Mouse (Mus musculus) limb, embryonic 13.5 days (tissue): Measurements from ENCODE around the gene Rufy4. TPM values are rescaled to one million over a fixed set of nuclear protein-coding genes. Genes with fewer than 3 reads are reported as not detected.

Source experiments
- ATAC-seq: fragments of 200-750 bp; cut with Nextera tagmentation; 2 replicates; pipeline ENCODE4 v1.8.0; 2017; ENCODE audit warnings: low read depth, moderate number of reproducible peaks, moderate TSS enrichment; ENCODE audit not compliant: low FRiP score
- H3K27ac ChIP-seq: fragments of 300-500 bp; sonication (generic); 2 replicates; pipeline ENCODE4 v1.5.1; 2015; ENCODE audit warnings: inconsistent platforms, mild to moderate bottlenecking, moderate library complexity
- H3K27me3 ChIP-seq: fragments of 300-500 bp; sonication (generic); 2 replicates; pipeline ENCODE4 v1.6.1; 2015; ENCODE audit warnings: mild to moderate bottlenecking, inconsistent platforms
- H3K36me3 ChIP-seq: fragments of 300-500 bp; sonication (generic); 2 replicates; pipeline ENCODE4 v1.6.1; 2015; ENCODE audit warnings: inconsistent platforms, mild to moderate bottlenecking, moderate library complexity
- H3K4me1 ChIP-seq: fragments of 300-500 bp; sonication (generic); 2 replicates; pipeline ENCODE4 v1.6.1; 2015; ENCODE audit warnings: inconsistent platforms
- H3K4me2 ChIP-seq: fragments of 300-500 bp; sonication (generic); replicated peaks from 2 replicates; pipeline ENCODE4 v1.6.1; 2015; ENCODE audit warnings: inconsistent platforms, mild to moderate bottlenecking, moderate library complexity
- H3K4me3 ChIP-seq: fragments of 300-500 bp; sonication (generic); 2 replicates; pipeline ENCODE4 v1.5.1; 2015; ENCODE audit warnings: moderate library complexity, mild to moderate bottlenecking, inconsistent platforms
- H3K9ac ChIP-seq: fragments of 300-500 bp; sonication (generic); 2 replicates; pipeline ENCODE4 v1.6.1; 2015; ENCODE audit warnings: mild to moderate bottlenecking, inconsistent platforms
- H3K9me3 ChIP-seq: fragments of 300-500 bp; sonication (generic); 2 replicates; pipeline ENCODE4 v1.6.1; 2016; ENCODE audit warnings: inconsistent platforms
- WGBS: fragments of 180-500 bp; shearing (Covaris S2); methylation state at CpG from one replicate; pipeline ENCODE4 v1.1.7; 2015; 5-methylcytosine and 5-hydroxymethylcytosine counted together
- polyA plus RNA-seq: library from polyadenylated mRNA; unstranded; fragments of >200 nt; fragmentation: Nextera tagmentation; extraction: Ambion mirVana; gene quantifications from 2 replicates; pipeline ENCODE4 v1.2.1, GENCODE M21; 2015

The Rufy4 gene
- polyA plus RNA-seq, 1 experiment from 2014 or later, result 0.33 TPM

DNA sequence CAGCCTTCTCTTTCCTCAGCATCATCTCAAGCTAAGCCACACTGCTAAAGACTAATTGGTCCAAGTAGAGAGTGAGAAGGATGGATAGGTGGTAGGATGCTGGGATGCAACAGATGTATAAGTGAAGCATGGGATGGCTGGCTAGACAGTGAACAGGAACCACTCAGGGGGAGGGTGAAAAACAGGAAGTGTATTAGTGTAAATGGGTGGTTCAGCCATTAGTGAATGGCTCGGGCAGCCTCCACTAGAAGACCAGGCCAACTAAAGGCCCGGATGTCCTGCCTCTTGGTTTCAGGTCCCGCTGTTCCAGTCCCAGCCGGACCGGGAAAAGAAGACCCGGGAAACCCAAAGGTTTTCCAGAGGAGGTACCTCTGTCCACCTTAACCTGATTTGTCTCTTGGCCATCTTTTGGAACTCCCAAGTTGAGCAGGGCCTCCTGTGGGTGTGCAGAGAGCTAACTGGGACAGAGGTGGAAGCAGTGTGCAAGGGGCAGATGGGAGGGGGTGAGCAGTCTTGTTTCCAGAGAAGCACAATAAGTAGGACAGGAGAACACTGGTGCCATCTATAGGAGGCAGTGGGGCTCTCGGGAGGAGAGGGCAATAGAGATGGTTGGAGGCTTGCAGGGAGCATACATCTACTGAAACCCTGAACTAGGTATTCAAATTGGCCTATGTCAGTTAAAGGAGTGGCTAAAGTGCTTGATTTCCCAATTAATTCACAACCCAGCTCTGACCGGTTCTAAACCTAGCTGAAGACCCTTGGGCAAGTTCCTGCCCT, 5.7 kb downstream of the Rufy4 start:
- H3K36me3 ChIP-seq, result no peaks in the 10 kb centered on the region
- H3K4me1 ChIP-seq, result no peaks in the 10 kb centered on the region
- H3K27ac ChIP-seq, result no peak overlapping the region
- no peaks in the 10 kb centered on the region for H3K9me3 ChIP-seq
- WGBS, result 86% methylated on average over 8 of the region's 8 CpGs
- H3K4me2 ChIP-seq, result no peak overlapping the region
- no peak overlapping the region for H3K9ac ChIP-seq
- H3K4me3 ChIP-seq, result no peak overlapping the region
- peaks cover 8% of the 10 kb centered on the region for H3K27me3 ChIP-seq
- ATAC-seq, result no peak

- H3K36me3 ChIP-seq, result no peaks in the 10 kb centered on the region
- WGBS, result 65% methylated on average over 3 of the region's 3 CpGs
- peaks cover 5% of the 10 kb centered on the region for H3K27me3 ChIP-seq
- H3K4me2 ChIP-seq, result no peak overlapping the region
- no peak overlapping the region for H3K9ac ChIP-seq
- H3K4me1 ChIP-seq, result no peaks in the 10 kb centered on the region
- ATAC-seq, result no peak
- H3K4me3 ChIP-seq, result no peak overlapping the region
- no peaks in the 10 kb centered on the region for H3K9me3 ChIP-seq
- H3K27ac ChIP-seq, result no peak overlapping the region
These were observed 6.7 kb downstream of the Rufy4 start for GRCm38 (mm10) chr1:74132011-74132410.

DNA sequence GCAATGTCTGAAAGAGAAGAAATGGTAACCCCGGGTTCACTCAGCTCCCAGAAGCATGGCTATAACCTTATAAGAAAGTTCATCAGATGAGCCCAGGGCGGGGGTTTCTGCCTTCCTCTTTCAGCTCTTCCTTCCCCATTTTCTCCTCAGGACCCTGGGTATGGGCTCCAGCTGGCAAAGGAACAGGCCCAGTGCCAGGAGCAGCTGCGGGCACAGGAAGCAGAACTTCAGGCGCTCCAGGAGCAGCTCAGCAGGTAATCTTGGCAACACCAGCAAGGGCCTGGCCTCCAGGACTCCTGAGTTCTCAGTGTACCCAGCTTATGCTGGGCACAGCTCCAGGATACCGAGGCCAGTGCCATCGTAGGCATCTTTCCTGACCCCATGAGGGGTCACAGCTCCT, 8.6 kb downstream of the Rufy4 start:
- H3K9ac ChIP-seq, result no peak overlapping the region
- H3K27me3 ChIP-seq, result no peaks in the 10 kb centered on the region; the same call in 1 of the 2 replicates
- H3K9me3 ChIP-seq, result no peaks in the 10 kb centered on the region
- no peaks in the 10 kb centered on the region for H3K36me3 ChIP-seq
- no peak for ATAC-seq
- no peak overlapping the region for H3K4me3 ChIP-seq
- H3K4me2 ChIP-seq, result no peak overlapping the region
- 72% methylated on average over 6 of the region's 6 CpGs for WGBS
- H3K4me1 ChIP-seq, result no peaks in the 10 kb centered on the region
- no peak overlapping the region for H3K27ac ChIP-seq

DNA sequence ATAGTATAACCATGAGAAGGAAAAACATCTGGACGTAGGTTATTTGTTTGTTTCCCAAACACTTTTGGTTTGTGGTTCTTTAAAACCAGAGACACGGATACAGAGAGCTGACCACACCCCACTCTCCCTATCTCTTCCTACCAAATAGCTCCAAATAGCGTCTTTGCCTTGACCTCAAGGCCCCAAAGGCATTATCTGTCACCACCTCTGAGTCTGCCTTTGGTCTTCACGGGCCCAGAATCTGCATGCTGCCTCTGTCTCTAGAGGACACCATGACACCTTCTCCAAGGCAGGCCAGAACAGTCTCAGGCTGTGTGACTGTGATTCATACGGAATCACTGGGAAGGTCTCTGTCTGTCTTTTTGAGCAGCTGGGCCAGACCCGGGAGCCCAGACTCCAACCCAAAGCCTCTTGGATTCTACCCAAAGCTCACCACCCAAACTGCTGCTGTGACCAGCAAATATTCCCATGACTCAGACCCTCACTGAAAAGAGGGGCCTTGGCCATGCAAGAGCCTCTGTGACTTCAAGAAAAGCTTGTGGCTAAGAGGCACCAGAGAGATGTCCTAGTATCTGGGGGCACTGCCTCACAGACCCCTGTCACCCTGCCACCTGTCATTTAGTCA, 10.1 kb downstream of the Rufy4 start:
- no peak for ATAC-seq
- Histone ChIP-seq H3K4me3 (no peak overlapping the region), H3K27me3 (no peaks in the 10 kb centered on the region; the same call in 1 of the 2 replicates), H3K9me3 (no peaks in the 10 kb centered on the region), H3K27ac (no peak overlapping the region), H3K9ac (no peak overlapping the region), H3K36me3 (no peaks in the 10 kb centered on the region), H3K4me1 (no peaks in the 10 kb centered on the region), H3K4me2 (no peak overlapping the region)
- WGBS, result 77% methylated on average over 6 of the region's 6 CpGs

- Histone ChIP-seq H3K9me3 (no peaks in the 10 kb centered on the region), H3K36me3 (no peaks in the 10 kb centered on the region), H3K27ac (no peak overlapping the region), H3K9ac (no peak overlapping the region), H3K27me3 (no peaks in the 10 kb centered on the region), H3K4me1 (no peaks in the 10 kb centered on the region), H3K4me3 (no peak overlapping the region), H3K4me2 (no peak overlapping the region)
- WGBS, result 63% methylated on average over 3 of the region's 3 CpGs
- ATAC-seq, result no peak
These were observed 14.1 kb downstream of the Rufy4 start for GRCm38 (mm10) chr1:74139415-74139814.

- Histone ChIP-seq H3K9ac (no peak overlapping the region), H3K4me1 (no peaks in the 10 kb centered on the region), H3K4me2 (no peak overlapping the region), H3K27ac (no peak overlapping the region), H3K36me3 (no peaks in the 10 kb centered on the region), H3K9me3 (no peaks in the 10 kb centered on the region), H3K27me3 (no peaks in the 10 kb centered on the region), H3K4me3 (no peak overlapping the region)
- ATAC-seq, result no peak
- WGBS, result 71% methylated on average over 8 of the region's 8 CpGs
These were observed 16.4 kb downstream of the Rufy4 start for GRCm38 (mm10) chr1:74141781-74142180.

DNA sequence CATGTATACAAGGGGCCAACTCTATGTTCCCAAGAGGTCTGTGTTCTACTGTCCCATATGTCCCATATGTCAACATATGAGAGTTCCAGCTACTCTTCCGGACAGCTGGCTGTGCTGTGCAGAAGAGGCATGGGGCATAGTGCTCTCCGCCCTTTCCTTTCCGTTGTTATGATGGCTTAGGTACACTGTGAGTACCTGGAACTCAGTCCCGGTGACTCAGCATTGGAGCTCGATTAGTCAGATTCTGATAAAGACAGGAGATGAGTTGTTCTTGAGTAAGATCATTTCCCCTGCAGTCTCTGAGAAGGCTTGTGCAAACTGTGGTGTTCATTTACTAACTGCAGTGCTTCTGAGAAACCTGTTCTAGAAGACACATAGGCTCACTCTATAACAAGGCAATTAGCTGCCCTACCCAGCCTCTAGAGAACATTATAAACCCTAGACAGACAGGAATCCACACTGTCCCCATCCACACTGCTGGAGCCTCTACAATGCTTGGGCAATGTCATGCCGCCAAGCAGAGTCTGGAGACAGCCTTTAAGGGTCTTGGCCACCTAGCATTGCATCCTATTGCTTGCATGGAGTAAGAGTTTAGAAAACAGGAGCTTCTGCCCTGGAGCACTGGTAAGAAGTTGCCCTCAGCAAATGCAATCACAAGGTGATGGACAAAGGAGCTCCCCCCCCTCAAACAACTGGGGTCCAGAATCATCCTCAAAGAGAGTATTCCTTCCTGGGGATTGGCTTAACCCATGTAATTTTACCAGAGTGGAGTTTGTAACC, 24.0 kb downstream of the Rufy4 start:
- no peak for ATAC-seq
- H3K4me2 ChIP-seq, result no peak overlapping the region
- WGBS, result 86% methylated on average over 6 of the region's 6 CpGs
- no peak overlapping the region for H3K4me3 ChIP-seq
- H3K27ac ChIP-seq, result no peak overlapping the region
- no peaks in the 10 kb centered on the region for H3K36me3 ChIP-seq
- H3K9me3 ChIP-seq, result no peaks in the 10 kb centered on the region
- H3K9ac ChIP-seq, result no peak overlapping the region
- H3K27me3 ChIP-seq, result no peaks in the 10 kb centered on the region
- no peaks in the 10 kb centered on the region for H3K4me1 ChIP-seq

GRCm38 (mm10) chr1:74150101-74150500, 24.8 kb downstream of the Rufy4 start:
- no peaks in the 10 kb centered on the region for H3K36me3 ChIP-seq
- H3K4me2 ChIP-seq, result no peak overlapping the region
- no peaks in the 10 kb centered on the region for H3K27me3 ChIP-seq
- H3K9me3 ChIP-seq, result no peaks in the 10 kb centered on the region
- WGBS, result 77% methylated on average over 3 of the region's 3 CpGs
- no peak for ATAC-seq
- no peak overlapping the region for H3K4me3 ChIP-seq
- H3K4me1 ChIP-seq, result no peaks in the 10 kb centered on the region
- no peak overlapping the region for H3K27ac ChIP-seq
- no peak overlapping the region for H3K9ac ChIP-seq

- no peak overlapping the region for H3K4me3 ChIP-seq
- no peak overlapping the region for H3K27ac ChIP-seq
- H3K36me3 ChIP-seq, result no peaks in the 10 kb centered on the region
- ATAC-seq, result no peak
- H3K27me3 ChIP-seq, result no peaks in the 10 kb centered on the region
- no peak overlapping the region for H3K4me2 ChIP-seq
- H3K4me1 ChIP-seq, result no peaks in the 10 kb centered on the region
- no peaks in the 10 kb centered on the region for H3K9me3 ChIP-seq
- H3K9ac ChIP-seq, result no peak overlapping the region
- 75% methylated on average over 3 of the region's 3 CpGs for WGBS
These were observed 25.8 kb downstream of the Rufy4 start for GRCm38 (mm10) chr1:74151091-74151490.

DNA sequence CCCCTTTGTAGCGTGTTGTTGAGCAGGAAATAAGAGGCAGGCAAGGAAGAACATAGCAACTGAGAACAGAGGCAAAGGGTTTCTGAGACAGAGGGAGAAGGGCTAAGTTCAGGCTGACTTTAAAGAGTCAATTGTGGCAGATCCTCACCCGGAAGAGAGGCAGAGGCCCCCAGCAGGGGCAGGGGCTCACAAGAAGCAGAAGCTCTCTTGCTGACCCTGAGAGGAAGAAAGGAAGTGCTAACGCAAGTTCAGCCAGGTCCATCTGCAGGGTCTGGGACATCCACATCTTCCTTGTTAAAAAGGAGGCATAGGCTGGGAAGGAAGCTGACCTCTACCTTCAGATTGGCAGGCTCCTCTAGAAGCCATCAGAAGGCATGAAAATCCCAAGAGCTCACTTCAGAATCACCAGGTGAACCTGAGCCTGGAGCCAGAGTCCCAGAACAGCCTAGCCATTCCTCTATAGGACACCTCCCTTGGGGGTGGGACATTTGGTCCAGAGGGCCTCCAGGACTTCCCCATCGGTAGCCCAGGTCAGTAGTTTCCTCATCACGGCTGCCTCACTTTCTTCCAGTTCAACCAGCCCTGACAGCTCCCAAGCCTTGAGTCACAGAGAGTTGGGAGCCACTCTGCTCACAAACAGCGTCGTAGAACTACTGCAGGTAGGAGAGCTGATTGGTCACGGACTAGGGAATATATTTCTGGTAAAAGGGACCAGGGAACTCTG, 28.3 kb downstream of the Rufy4 start, which contains the start of gene Cxcr2:
Cxcr2 (plus strand) TSS at position 529 of the 724 bp plus-strand sequence.
- WGBS, result 72% methylated on average over 8 of the region's 8 CpGs

DNA sequence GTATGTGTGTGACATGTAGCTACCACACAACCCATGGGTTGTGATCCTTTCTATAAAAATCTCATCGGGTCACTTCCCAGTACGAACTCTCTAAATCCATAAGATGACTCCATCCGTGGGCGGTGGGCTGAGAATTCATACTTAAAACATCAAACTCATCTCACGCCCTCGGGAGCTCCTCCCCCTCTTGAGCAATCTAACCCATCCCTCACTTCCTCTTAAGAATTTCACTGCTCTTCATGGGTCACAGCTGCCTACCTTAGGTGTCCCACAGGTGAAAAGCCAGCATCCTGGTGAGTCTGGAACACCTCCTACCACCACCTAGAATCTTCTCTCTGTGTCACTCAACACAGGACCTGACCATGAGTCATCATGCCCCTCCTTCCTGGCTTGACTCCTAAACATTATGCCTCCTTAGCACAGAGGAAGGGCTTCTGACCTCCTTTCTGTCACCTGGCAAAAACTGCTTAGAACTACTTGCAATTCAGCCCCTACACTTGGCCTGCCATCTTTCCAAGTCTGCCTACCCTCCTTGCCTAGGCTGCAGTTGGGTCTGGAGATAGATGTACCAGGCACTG, 30.2 kb downstream of the Rufy4 start:
- Histone ChIP-seq H3K4me2 (no peak overlapping the region), H3K27me3 (no peaks in the 10 kb centered on the region), H3K27ac (no peak overlapping the region), H3K9me3 (no peaks in the 10 kb centered on the region), H3K4me1 (no peaks in the 10 kb centered on the region), H3K36me3 (no peaks in the 10 kb centered on the region), H3K9ac (no peak overlapping the region), H3K4me3 (no peak overlapping the region)
- ATAC-seq, result no peak
- WGBS, result 94% methylated on average over 6 of the region's 6 CpGs

More for the DNA sequence above, 28.3 kb downstream of the Rufy4 start, which contains the start of gene Cxcr2:
- Histone ChIP-seq H3K9me3 (no peaks in the 10 kb centered on the region), H3K27ac (no peak within 1 kb of the TSS), H3K9ac (no peak within 1 kb of the TSS), H3K4me2 (no peak within 1 kb of the TSS), H3K4me3 (no peak within 1 kb of the TSS), H3K36me3 (no peaks in the 10 kb centered on the region), H3K4me1 (no peaks in the 10 kb centered on the region), H3K27me3 (no peaks in the 10 kb centered on the region)
- ATAC-seq, result no peak
